Mouse (Mus musculus) midbrain, embryonic 16.5 days (tissue): ENCODE data around the gene Tmem54. TPM values are rescaled to one million over a fixed set of nuclear protein-coding genes. Genes with fewer than 3 reads are reported as not detected.

Source experiments
- ATAC-seq: fragments of 200-750 bp; cut with Nextera tagmentation; 2 replicates; pipeline ENCODE4 v1.8.0; 2017; ENCODE audit warnings: moderate TSS enrichment
- H3K27ac ChIP-seq: fragments of 300-500 bp; sonication (generic); 2 replicates; pipeline ENCODE4 v1.5.1; 2014; ENCODE audit warnings: mild to moderate bottlenecking, low read length, mixed read lengths
- H3K27me3 ChIP-seq: fragments of 300-500 bp; sonication (generic); 2 replicates; pipeline ENCODE4 v1.6.1; 2014; ENCODE audit warnings: low read depth, low read length, mixed read lengths; ENCODE audit not compliant: control insufficient read depth, insufficient read depth
- H3K36me3 ChIP-seq: fragments of 300-500 bp; sonication (generic); 2 replicates; pipeline ENCODE4 v1.6.1; 2014; ENCODE audit warnings: mild to moderate bottlenecking, low read length, moderate library complexity, mixed read lengths; ENCODE audit not compliant: control insufficient read depth, insufficient read depth
- H3K4me1 ChIP-seq: fragments of 300-500 bp; sonication (generic); 2 replicates; pipeline ENCODE4 v1.6.1; 2014; ENCODE audit warnings: mild to moderate bottlenecking, low read length, mixed read lengths; ENCODE audit not compliant: control insufficient read depth, insufficient read depth
- H3K4me2 ChIP-seq: fragments of 300-500 bp; sonication (generic); 2 replicates; pipeline ENCODE4 v1.6.1; 2014; ENCODE audit warnings: mild to moderate bottlenecking, low read length, mixed read lengths
- H3K4me3 ChIP-seq: fragments of 300-500 bp; sonication (generic); 2 replicates; pipeline ENCODE4 v1.5.1; 2014; ENCODE audit warnings: low read depth, mild to moderate bottlenecking, low read length, moderate library complexity, mixed read lengths
- H3K9ac ChIP-seq: fragments of 300-500 bp; sonication (generic); 2 replicates; pipeline ENCODE4 v1.6.1; 2014; ENCODE audit warnings: low read depth, low read length, mixed read lengths
- H3K9me3 ChIP-seq: fragments of 300-500 bp; sonication (generic); replicated peaks from 2 replicates; pipeline ENCODE4 v1.6.1; 2014; ENCODE audit warnings: mild to moderate bottlenecking, low read length, mixed read lengths; ENCODE audit not compliant: control insufficient read depth, poor library complexity, severe bottlenecking
- WGBS: fragments of 180-500 bp; shearing (Covaris S2); extraction: QIAGEN DNeasy Blood & Tissue Kit; methylation state at CpG from one replicate; pipeline ENCODE4 v1.1.7; 2014; 5-methylcytosine and 5-hydroxymethylcytosine counted together
- polyA plus RNA-seq: library from polyadenylated mRNA; unstranded; fragments of >200 nt; fragmentation: Nextera tagmentation; extraction: Ambion mirVana; gene quantifications from 2 replicates; pipeline ENCODE4 v1.2.1, GENCODE M21; 2015

Tmem54 gene
- polyA plus RNA-seq, 1 experiment from 2014 or later = not detected

GRCm38 (mm10) chr4:129111350-129111749 is 6.0 kb downstream of the Tmem54 start:
- H3K4me2 ChIP-seq = no peak overlapping the region
- peaks cover 4% of the 10 kb centered on the region for H3K27me3 ChIP-seq
- ATAC-seq = no peak
- no peaks in the 10 kb centered on the region for H3K9me3 ChIP-seq
- no peak overlapping the region for H3K27ac ChIP-seq
- no peaks in the 10 kb centered on the region for H3K36me3 ChIP-seq
- WGBS = 55% methylated on average over 11 of the region's 11 CpGs
- H3K9ac ChIP-seq = no peak overlapping the region
- no peak overlapping the region for H3K4me3 ChIP-seq
- peaks cover 8% of the 10 kb centered on the region for H3K4me1 ChIP-seq

GRCm38 (mm10) chr4:129112231-129112630 is 6.9 kb downstream of the Tmem54 start:
- Histone ChIP-seq H3K4me2 (no peak overlapping the region), H3K9ac (no peak overlapping the region), H3K27ac (no peak overlapping the region), H3K36me3 (no peaks in the 10 kb centered on the region), H3K9me3 (no peaks in the 10 kb centered on the region), H3K4me1 (peaks cover 8% of the 10 kb centered on the region), H3K27me3 (no peaks in the 10 kb centered on the region; the same call in none of the 2 replicates), H3K4me3 (no peak overlapping the region)
- 59% methylated on average over 13 of the region's 13 CpGs for WGBS
- no peak for ATAC-seq

- no peaks in the 10 kb centered on the region for H3K36me3 ChIP-seq
- H3K27ac ChIP-seq = no peak overlapping the region
- H3K4me2 ChIP-seq = peak overlapping the region; percentile 11; the same call in 1 of the 2 replicates
- no peak overlapping the region for H3K4me3 ChIP-seq
- no peaks in the 10 kb centered on the region for H3K9me3 ChIP-seq
- peaks cover 8% of the 10 kb centered on the region for H3K4me1 ChIP-seq
- peaks cover under 1% of the 10 kb centered on the region; the same call in 1 of the 2 replicates for H3K27me3 ChIP-seq
- H3K9ac ChIP-seq = no peak overlapping the region
- 28% methylated on average over 28 of the region's 28 CpGs for WGBS
- ATAC-seq = peak; percentile 66
Observed at GRCm38 (mm10) chr4:129113083-129113988, 8.0 kb downstream of the Tmem54 start.

GRCm38 (mm10) chr4:129116703-129117102 is 11.4 kb downstream of the Tmem54 start:
- H3K4me2 ChIP-seq = no peak overlapping the region
- no peaks in the 10 kb centered on the region for H3K36me3 ChIP-seq
- H3K9ac ChIP-seq = no peak overlapping the region
- peaks cover 10% of the 10 kb centered on the region for H3K27me3 ChIP-seq
- no peak overlapping the region for H3K27ac ChIP-seq
- no peaks in the 10 kb centered on the region for H3K9me3 ChIP-seq
- H3K4me1 ChIP-seq = peaks cover 20% of the 10 kb centered on the region
- 94% methylated on average over 8 of the region's 8 CpGs for WGBS
- ATAC-seq = no peak
- H3K4me3 ChIP-seq = no peak overlapping the region

GRCm38 (mm10) chr4:129117720-129118510 is 12.6 kb downstream of the Tmem54 start:
- Histone ChIP-seq H3K4me1 (peaks cover 26% of the 10 kb centered on the region), H3K27me3 (peaks cover 10% of the 10 kb centered on the region), H3K4me2 (no peak overlapping the region), H3K9ac (no peak overlapping the region), H3K4me3 (no peak overlapping the region), H3K27ac (no peak overlapping the region), H3K9me3 (no peaks in the 10 kb centered on the region), H3K36me3 (no peaks in the 10 kb centered on the region)
- WGBS = 88% methylated on average over 14 of the region's 14 CpGs
- ATAC-seq = no peak

GRCm38 (mm10) chr4:129119708-129120107 is 14.4 kb downstream of the Tmem54 start:
- peak overlapping the region; percentile 94 for H3K4me2 ChIP-seq
- peaks cover 12% of the 10 kb centered on the region for H3K27me3 ChIP-seq
- H3K27ac ChIP-seq = no peak overlapping the region
- H3K36me3 ChIP-seq = no peaks in the 10 kb centered on the region
- H3K4me1 ChIP-seq = peaks cover 20% of the 10 kb centered on the region
- ATAC-seq = no peak
- WGBS = 76% methylated on average over 10 of the region's 10 CpGs
- H3K9ac ChIP-seq = no peak overlapping the region
- H3K9me3 ChIP-seq = no peaks in the 10 kb centered on the region
- peak overlapping the region; percentile 47 for H3K4me3 ChIP-seq

- WGBS = under 1% methylated on average over 50 of the region's 59 CpGs
- ATAC-seq = peak; percentile 41
- Histone ChIP-seq H3K9ac (peak overlapping the region; percentile 85), H3K4me2 (peak overlapping the region; percentile 94), H3K9me3 (no peaks in the 10 kb centered on the region), H3K36me3 (no peaks in the 10 kb centered on the region), H3K4me3 (peak overlapping the region; percentile 47), H3K27me3 (peaks cover 12% of the 10 kb centered on the region), H3K4me1 (peaks cover 22% of the 10 kb centered on the region), H3K27ac (peak overlapping the region; percentile 8; the same call in 1 of the 2 replicates)
Observed at GRCm38 (mm10) chr4:129120520-129121445, 15.4 kb downstream of the Tmem54 start.

GRCm38 (mm10) chr4:129121569-129122086 is 16.3 kb downstream of the Tmem54 start, which contains the start of gene Hpca:
TSS of gene Hpca (minus strand) at chr4:129122036.
- Histone ChIP-seq H3K27ac (peak within 1 kb of the TSS; percentile 45; the same call in 1 of the 2 replicates), H3K9me3 (no peaks in the 10 kb centered on the region), H3K4me2 (peak within 1 kb of the TSS; percentile 94), H3K4me3 (peak within 1 kb of the TSS; percentile 47), H3K36me3 (no peaks in the 10 kb centered on the region), H3K9ac (peak within 1 kb of the TSS; percentile 85), H3K4me1 (peaks cover 25% of the 10 kb centered on the region), H3K27me3 (peaks cover 12% of the 10 kb centered on the region)
- peak; percentile 50; the same call in 1 of the 2 replicates for ATAC-seq
- under 1% methylated on average over 16 of the region's 17 CpGs for WGBS
